Mouse (Mus musculus) kidney, embryonic 14.5 days (tissue): Measurements from ENCODE around the gene Cdhr2. TPM values are rescaled to one million over a fixed set of nuclear protein-coding genes. Genes with fewer than 3 reads are reported as not detected.

Experiments
- ATAC-seq: fragments of 200-750 bp; cut with Nextera tagmentation; 2 replicates; pipeline ENCODE4 v1.8.0; 2017; ENCODE audit warnings: moderate number of reproducible peaks, mild to moderate bottlenecking, moderate TSS enrichment, moderate library complexity; ENCODE audit not compliant: low FRiP score, low TSS enrichment
- H3K27ac ChIP-seq: fragments of 300-500 bp; sonication (generic); 2 replicates; pipeline ENCODE4 v1.5.1; 2014; ENCODE audit warnings: low read depth, mild to moderate bottlenecking, low read length, moderate library complexity, mixed read lengths
- H3K27me3 ChIP-seq: fragments of 300-500 bp; sonication (generic); 2 replicates; pipeline ENCODE4 v1.6.1; 2014; ENCODE audit warnings: mild to moderate bottlenecking, low read length; ENCODE audit not compliant: control insufficient read depth, insufficient read depth
- H3K36me3 ChIP-seq: fragments of 300-500 bp; sonication (generic); 2 replicates; pipeline ENCODE4 v1.6.1; 2014; ENCODE audit warnings: low read length, mixed read lengths; ENCODE audit not compliant: control insufficient read depth, insufficient read depth
- H3K4me1 ChIP-seq: fragments of 300-500 bp; sonication (generic); 2 replicates; pipeline ENCODE4 v1.6.1; 2014; ENCODE audit warnings: low read length, mixed read lengths; ENCODE audit not compliant: control insufficient read depth, insufficient read depth
- H3K4me2 ChIP-seq: fragments of 300-500 bp; sonication (generic); replicated peaks from 2 replicates; pipeline ENCODE4 v1.6.1; 2014; ENCODE audit warnings: low read depth, mild to moderate bottlenecking, low read length
- H3K4me3 ChIP-seq: fragments of 300-500 bp; sonication (generic); 2 replicates; pipeline ENCODE4 v1.5.1; 2014; ENCODE audit warnings: mild to moderate bottlenecking, low read length
- H3K9ac ChIP-seq: fragments of 300-500 bp; sonication (generic); 2 replicates; pipeline ENCODE4 v1.6.1; 2014; ENCODE audit warnings: low read depth, mild to moderate bottlenecking, low read length, moderate library complexity
- H3K9me3 ChIP-seq: fragments of 300-500 bp; sonication (generic); 2 replicates; pipeline ENCODE4 v1.6.1; 2016; ENCODE audit warnings: low read length; ENCODE audit not compliant: control insufficient read depth
- WGBS: fragments of 180-500 bp; shearing (Covaris S2); extraction: QIAGEN DNeasy Blood & Tissue Kit; methylation state at CpG from one replicate; pipeline ENCODE4 v1.1.7; 2014; 5-methylcytosine and 5-hydroxymethylcytosine counted together
- polyA plus RNA-seq: library from polyadenylated mRNA; unstranded; fragments of >200 nt; fragmentation: Nextera tagmentation; extraction: Ambion mirVana; gene quantifications from 2 replicates; pipeline ENCODE4 v1.2.1, GENCODE M21; 2014

The Cdhr2 gene
- polyA plus RNA-seq, 1 experiment from 2014 or later, result 1.9 TPM

DNA sequence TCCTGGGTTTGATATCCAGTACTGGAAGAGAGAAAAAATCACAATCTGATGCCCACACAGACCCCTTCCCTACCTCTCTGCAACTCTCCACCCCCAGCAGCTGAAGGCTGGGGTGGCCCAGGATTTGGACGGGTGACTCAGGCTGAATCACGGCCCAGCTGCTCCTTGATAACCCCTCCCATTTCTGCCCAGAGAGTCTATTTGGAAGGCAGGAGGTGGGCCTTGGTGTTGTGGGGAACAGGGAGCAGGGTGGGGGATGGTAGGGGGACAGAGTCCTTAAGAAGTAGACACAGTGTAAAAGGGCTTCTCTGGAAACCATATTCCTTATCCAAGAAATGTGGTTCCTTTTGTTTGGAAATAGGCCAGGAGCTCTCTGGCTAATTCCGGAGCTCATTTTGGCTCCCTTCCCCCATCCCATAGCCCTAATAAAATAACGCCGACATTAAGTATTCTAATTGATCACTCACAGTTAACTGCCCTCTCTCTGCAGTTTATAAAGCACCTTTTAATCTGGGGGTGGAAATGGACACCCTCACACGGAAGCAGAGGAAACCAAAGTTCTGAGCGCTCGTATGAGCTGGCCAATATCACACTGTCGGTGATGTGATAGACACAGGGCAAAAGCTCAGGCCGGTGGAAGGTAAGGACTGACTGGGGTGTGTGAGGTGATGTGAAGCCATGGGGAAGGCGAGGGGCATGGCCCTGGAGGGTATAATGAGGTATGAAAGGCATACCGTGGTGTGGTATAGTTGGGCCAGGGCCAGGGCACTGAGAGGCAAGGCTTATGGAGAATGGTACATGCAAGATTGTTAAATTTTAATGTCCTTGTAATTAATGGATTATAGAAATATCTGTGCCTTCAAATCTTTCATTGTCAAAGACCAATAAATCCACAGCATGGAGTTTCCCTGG lies 53.2 kb downstream of the Cdhr2 start:
- Histone ChIP-seq H3K27ac (no peak overlapping the region), H3K9me3 (no peaks in the 10 kb centered on the region), H3K4me1 (peaks cover 8% of the 10 kb centered on the region; the same call in 1 of the 2 replicates), H3K27me3 (peaks cover 27% of the 10 kb centered on the region), H3K36me3 (no peaks in the 10 kb centered on the region), H3K4me3 (no peak overlapping the region), H3K4me2 (no peak overlapping the region), H3K9ac (no peak overlapping the region)
- 44% methylated on average over 12 of the region's 12 CpGs for WGBS
- no peak for ATAC-seq

DNA sequence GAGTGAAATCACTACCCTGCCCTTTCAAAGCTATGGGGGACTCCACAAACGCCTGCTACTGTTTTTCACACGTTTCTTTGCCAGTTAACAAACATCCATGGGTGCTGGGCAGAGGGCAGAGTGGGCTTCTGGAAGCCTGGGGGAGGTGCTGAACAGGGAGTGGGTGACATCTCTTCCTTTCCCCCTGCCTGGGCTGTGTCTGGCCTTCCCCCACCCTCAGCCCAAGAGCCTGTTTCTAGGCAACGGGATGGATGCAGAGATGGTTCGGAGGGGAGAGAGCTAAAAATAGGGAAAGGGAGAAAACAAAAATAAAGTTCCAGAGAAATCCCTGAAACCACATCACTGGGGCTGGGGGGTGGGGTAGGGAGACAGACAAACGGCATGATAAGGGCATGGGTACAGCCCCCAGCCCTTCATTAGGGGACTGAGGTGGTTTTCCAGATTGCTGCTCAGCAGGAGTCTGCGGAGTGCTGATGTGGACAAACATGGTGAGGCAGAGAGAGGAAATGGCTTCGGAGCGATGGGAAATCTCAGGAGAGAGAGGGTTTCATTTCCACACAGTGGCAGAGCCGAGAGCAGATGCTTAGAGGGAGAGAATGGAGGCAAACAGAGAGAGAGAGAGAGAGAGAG lies 54.1 kb downstream of the Cdhr2 start:
- 32% methylated on average over 9 of the region's 9 CpGs for WGBS
- Histone ChIP-seq H3K9ac (no peak overlapping the region), H3K36me3 (no peaks in the 10 kb centered on the region), H3K4me3 (no peak overlapping the region), H3K4me2 (no peak overlapping the region), H3K27ac (no peak overlapping the region), H3K4me1 (peaks cover 7% of the 10 kb centered on the region; the same call in 1 of the 2 replicates), H3K27me3 (peaks cover 26% of the 10 kb centered on the region), H3K9me3 (no peaks in the 10 kb centered on the region)
- no peak for ATAC-seq

DNA sequence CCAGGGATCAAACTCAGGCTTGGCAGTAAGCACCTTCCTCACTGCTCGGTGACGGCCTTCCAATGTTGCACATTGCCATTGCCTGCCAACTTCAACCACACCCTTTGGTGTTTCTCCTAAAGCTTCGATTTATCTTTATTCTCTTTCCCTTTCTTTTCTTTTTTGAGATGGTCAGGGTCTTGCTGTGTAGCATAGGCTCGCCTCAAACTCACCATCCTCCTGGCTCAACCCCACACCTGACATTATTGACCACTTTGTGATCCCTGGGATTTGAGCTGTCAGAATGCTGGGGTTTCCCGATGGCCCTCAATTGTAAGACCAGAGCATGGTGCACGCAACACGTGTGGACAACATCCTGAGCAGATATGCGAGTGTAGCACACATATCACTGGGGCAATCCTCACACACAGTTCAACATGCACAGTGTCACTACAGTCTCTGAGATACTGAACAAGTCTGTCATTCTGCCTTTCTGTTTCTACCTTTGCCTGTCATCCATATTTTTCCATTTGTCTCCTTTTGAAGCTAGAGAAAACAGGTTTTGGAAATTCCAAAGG lies 55.0 kb downstream of the Cdhr2 start:
- Histone ChIP-seq H3K27me3 (peaks cover 24% of the 10 kb centered on the region), H3K36me3 (no peaks in the 10 kb centered on the region), H3K4me3 (no peak overlapping the region), H3K9ac (no peak overlapping the region), H3K4me1 (peaks cover 7% of the 10 kb centered on the region; the same call in 1 of the 2 replicates), H3K27ac (no peak overlapping the region), H3K4me2 (no peak overlapping the region), H3K9me3 (no peaks in the 10 kb centered on the region)
- no peak for ATAC-seq
- 90% methylated on average over 8 of the region's 8 CpGs for WGBS

DNA sequence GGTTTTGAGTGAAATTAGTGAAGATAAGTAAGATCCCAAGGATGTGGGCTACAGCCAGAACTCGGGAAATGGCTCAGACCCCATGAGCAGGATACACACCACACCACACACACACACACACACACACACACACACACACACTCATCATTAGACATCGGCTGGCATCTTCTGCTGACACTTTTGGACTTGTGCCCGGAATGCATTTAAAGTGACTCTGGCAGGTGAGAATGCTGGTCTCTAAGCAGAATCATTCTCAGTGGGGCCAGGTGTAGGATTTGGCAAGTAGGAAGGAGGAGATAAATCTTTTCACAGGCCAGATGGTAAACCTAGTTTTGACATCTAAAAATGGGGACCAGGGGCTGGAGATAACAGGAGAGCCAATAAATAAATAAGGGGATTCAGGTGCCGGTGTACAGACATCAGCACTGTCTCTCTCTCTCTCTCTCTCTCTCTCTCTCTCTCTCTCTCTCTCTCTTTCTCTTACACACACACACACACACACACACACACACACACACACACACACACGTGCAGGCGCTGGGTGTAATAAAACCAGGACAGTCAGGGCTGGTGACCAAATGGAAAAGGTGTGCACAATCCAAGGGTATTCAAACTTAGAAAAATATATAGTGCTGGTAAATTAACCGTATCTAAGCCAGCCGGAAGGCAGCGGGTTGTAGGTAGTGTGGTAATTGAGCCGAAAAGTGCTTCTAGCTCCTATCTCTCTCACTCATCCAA lies 56.0 kb downstream of the Cdhr2 start:
- H3K27me3 ChIP-seq, result peaks cover 24% of the 10 kb centered on the region
- no peak overlapping the region for H3K9ac ChIP-seq
- 45% methylated on average over 10 of the region's 10 CpGs for WGBS

DNA sequence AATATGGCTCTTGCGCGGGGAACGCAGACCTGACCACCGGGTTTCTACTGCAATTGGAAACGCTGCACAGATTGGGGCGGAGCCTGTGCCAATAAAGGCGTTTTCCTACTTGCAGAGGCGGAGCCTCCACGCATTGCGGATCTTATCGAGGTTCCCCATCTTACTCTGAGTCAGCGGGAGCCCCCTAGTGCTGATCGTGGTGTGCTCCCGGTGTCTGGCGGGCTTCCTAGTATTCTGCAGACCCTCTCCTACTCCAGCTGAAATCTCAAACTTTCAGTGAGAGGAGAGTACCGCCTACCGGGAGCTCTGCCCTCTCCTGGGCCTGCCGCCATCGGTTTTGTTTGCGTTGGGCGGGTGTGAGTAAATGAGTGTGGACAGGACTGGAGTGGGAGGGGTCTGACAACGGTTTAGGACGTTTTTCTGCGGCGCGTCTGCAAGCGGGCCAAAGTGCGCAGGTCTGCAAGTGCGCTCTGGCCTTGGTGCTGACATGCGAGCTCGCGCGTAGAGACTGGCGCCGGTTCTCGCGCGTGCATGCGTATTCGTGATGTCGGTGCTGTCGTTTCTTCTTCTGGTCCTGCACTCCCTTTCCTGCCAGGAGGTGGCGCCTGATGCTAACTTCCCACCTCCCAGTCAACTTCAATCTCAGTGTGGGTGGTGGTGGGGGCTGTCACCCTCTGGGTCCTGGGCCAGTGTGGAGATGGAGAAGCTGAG lies 56.9 kb downstream of the Cdhr2 start:
- Histone ChIP-seq H3K9ac (peak overlapping the region; percentile 7; the same call in 1 of the 2 replicates), H3K4me2 (peak overlapping the region; percentile 65), H3K4me3 (peak overlapping the region; percentile 34), H3K27me3 (peaks cover 25% of the 10 kb centered on the region), H3K4me1 (peaks cover 7% of the 10 kb centered on the region; the same call in 1 of the 2 replicates), H3K9me3 (no peaks in the 10 kb centered on the region), H3K36me3 (no peaks in the 10 kb centered on the region), H3K27ac (no peak overlapping the region)
- ATAC-seq, result peak; percentile 84
- WGBS, result under 1% methylated on average over 43 of the region's 43 CpGs

More for the DNA sequence above, 56.0 kb downstream of the Cdhr2 start:
- Histone ChIP-seq H3K27ac (no peak overlapping the region), H3K4me2 (peak overlapping the region; percentile 65), H3K4me3 (peak overlapping the region; percentile 34), H3K4me1 (peaks cover 7% of the 10 kb centered on the region; the same call in 1 of the 2 replicates), H3K9me3 (no peaks in the 10 kb centered on the region), H3K36me3 (no peaks in the 10 kb centered on the region)
- no peak for ATAC-seq

DNA sequence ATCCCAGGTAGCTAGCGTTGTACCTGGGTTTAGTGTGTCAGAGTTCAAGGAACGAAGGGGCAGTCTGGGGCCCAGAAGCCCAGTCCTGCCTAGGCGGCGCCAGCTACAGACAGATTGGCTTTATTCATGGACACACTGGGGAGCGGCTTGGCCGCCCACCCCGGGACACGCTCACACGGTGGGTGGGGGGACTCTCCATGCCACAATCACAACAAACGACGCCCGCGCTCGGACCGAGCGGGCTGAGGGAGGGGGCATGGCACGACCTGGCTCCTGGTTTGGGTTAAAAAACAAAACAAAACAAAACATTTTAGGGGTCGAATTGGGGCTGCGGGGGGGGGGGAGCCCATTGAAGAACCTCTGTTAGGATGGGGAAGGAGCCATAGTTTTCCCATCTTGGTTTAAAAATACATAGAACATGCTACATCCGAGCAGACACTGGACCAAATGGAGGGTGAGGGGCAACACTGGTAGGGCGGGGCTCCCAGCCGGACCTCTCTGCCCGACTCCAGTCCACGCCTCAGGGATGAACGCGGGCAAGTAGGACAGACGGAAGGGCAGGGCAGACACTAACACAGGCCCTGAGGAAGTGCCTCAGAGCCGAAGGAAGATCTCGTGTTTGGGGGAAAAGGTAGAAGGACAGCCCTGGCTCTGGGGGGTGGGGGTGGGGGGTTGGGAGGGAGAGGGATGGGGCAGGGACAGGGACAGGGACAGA lies 57.7 kb downstream of the Cdhr2 start:
- ATAC-seq, result peak; percentile 6; the same call in 1 of the 2 replicates
- no peak overlapping the region; the same call in 1 of the 2 replicates for H3K4me3 ChIP-seq
- WGBS, result 2% methylated on average over 29 of the region's 29 CpGs

DNA sequence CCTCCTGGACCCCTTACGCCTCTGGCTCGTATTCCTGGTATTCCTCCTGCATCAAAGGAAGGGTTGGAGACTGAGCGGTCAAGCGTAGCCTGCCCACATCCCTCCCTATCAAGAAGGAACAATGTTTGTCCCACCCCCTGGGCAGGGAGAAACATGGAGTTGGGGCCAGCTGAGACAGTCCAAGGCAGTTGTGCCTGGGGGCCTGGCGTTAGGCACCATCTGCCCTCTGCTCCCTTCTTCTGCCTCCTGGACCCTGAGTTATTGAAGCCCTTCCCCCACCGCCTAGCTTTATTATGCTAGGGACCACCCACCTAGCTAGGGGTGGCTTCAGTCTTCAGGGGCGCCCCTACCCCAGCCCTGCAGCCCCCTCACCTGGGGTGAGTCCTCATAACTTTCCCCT lies 58.2 kb downstream of the Cdhr2 start:
- Histone ChIP-seq H3K9me3 (no peaks in the 10 kb centered on the region), H3K4me2 (no peak overlapping the region), H3K4me1 (peaks cover 7% of the 10 kb centered on the region; the same call in 1 of the 2 replicates), H3K27ac (no peak overlapping the region), H3K36me3 (no peaks in the 10 kb centered on the region), H3K4me3 (no peak overlapping the region), H3K9ac (no peak overlapping the region), H3K27me3 (peaks cover 38% of the 10 kb centered on the region)
- ATAC-seq, result peak; percentile 25; the same call in 1 of the 2 replicates
- 1% methylated on average over 7 of the region's 7 CpGs for WGBS

More for the DNA sequence above, 57.7 kb downstream of the Cdhr2 start:
- Histone ChIP-seq H3K4me2 (peak overlapping the region; percentile 65; the same call in 1 of the 2 replicates), H3K9ac (no peak overlapping the region), H3K27ac (no peak overlapping the region), H3K36me3 (no peaks in the 10 kb centered on the region), H3K9me3 (no peaks in the 10 kb centered on the region), H3K27me3 (peaks cover 32% of the 10 kb centered on the region), H3K4me1 (peaks cover 7% of the 10 kb centered on the region; the same call in 1 of the 2 replicates)
